Mouse (Mus musculus) testis, adult 2 months (tissue): ENCODE measurements around the gene Xylt1. TPM values are rescaled to one million over a fixed set of nuclear protein-coding genes. Genes with fewer than 3 reads are reported as not detected.

Experiments
- H3K27ac ChIP-seq: fragments of 200-500 bp; 2 replicates; pipeline ENCODE4 v1.5.1; 2012; ENCODE audit warnings: low read depth, low read length; ENCODE audit not compliant: control insufficient read depth, insufficient read depth
- H3K27me3 ChIP-seq: fragments of 200-500 bp; 2 replicates; pipeline ENCODE4 v1.6.1; 2012; ENCODE audit warnings: mild to moderate bottlenecking, low read length, moderate library complexity; ENCODE audit not compliant: control insufficient read depth, insufficient read depth
- H3K36me3 ChIP-seq: fragments of 200-500 bp; 2 replicates; pipeline ENCODE4 v1.6.1; 2012; ENCODE audit warnings: mild to moderate bottlenecking, low read length; ENCODE audit not compliant: control insufficient read depth, insufficient read depth
- H3K4me1 ChIP-seq: fragments of 200-500 bp; 2 replicates; pipeline ENCODE4 v1.6.1; 2012; ENCODE audit warnings: low read length; ENCODE audit not compliant: control insufficient read depth, insufficient read depth
- H3K4me3 ChIP-seq: fragments of 200-500 bp; 2 replicates; pipeline ENCODE4 v1.5.1; 2012; ENCODE audit warnings: low read depth, mild to moderate bottlenecking, low read length, moderate library complexity, mixed read lengths; ENCODE audit not compliant: control insufficient read depth
- CTCF ChIP-seq: fragments of 200-500 bp; IDR thresholded peaks from 2 replicates; pipeline ENCODE4 v1.5.1; 2012; ENCODE audit warnings: low read depth, mild to moderate bottlenecking, inconsistent platforms, low read length, moderate library complexity; ENCODE audit not compliant: control insufficient read depth, insufficient read depth, insufficient replicate concordance
- POLR2A ChIP-seq: fragments of 200-500 bp; IDR thresholded peaks from 2 replicates; pipeline ENCODE4 v1.6.1; 2012; ENCODE audit warnings: low read depth, mild to moderate bottlenecking, inconsistent platforms, low read length, moderate library complexity; ENCODE audit not compliant: control insufficient read depth
- polyA plus RNA-seq: library from polyadenylated mRNA; depleted of rRNA; stranded (reverse); fragments of >200 nt; gene quantifications from 2 replicates; pipeline ENCODE4 v1.2.3, GENCODE M21; 2012

Gene Xylt1
- polyA plus RNA-seq, 1 experiment, result 0.79 TPM

- H3K27ac ChIP-seq, result no peak overlapping the region
- H3K4me3 ChIP-seq, result no peak overlapping the region
- no peaks in the 10 kb centered on the region for H3K4me1 ChIP-seq
- TF ChIP-seq POLR2A (no peak), CTCF (peak; percentile 34; the same call in 1 of the 2 replicates)
- H3K36me3 ChIP-seq, result no peaks in the 10 kb centered on the region
- no peaks in the 10 kb centered on the region for H3K27me3 ChIP-seq
Observed at GRCm38 (mm10) chr7:117695612-117696011, 314.8 kb downstream of the Xylt1 start.

GRCm38 (mm10) chr7:117697681-117698080 lies 316.9 kb downstream of the Xylt1 start:
- H3K27me3 ChIP-seq, result no peaks in the 10 kb centered on the region
- no peak overlapping the region for H3K4me3 ChIP-seq
- no peak overlapping the region for H3K27ac ChIP-seq
- H3K4me1 ChIP-seq, result no peaks in the 10 kb centered on the region
- no peaks in the 10 kb centered on the region for H3K36me3 ChIP-seq
- no peak for TF ChIP-seq CTCF
- no peak for TF ChIP-seq POLR2A

GRCm38 (mm10) chr7:117698551-117699114 lies 317.9 kb downstream of the Xylt1 start:
- Histone ChIP-seq H3K27me3 (no peaks in the 10 kb centered on the region), H3K36me3 (no peaks in the 10 kb centered on the region), H3K4me1 (no peaks in the 10 kb centered on the region), H3K27ac (no peak overlapping the region), H3K4me3 (no peak overlapping the region)
- no peak for TF ChIP-seq CTCF
- TF ChIP-seq POLR2A, result no peak

- no peaks in the 10 kb centered on the region for H3K4me1 ChIP-seq
- H3K27ac ChIP-seq, result no peak overlapping the region
- H3K36me3 ChIP-seq, result no peaks in the 10 kb centered on the region
- H3K27me3 ChIP-seq, result no peaks in the 10 kb centered on the region
- no peak for TF ChIP-seq CTCF
- TF ChIP-seq POLR2A, result no peak
- peak overlapping the region; percentile 11; the same call in 1 of the 2 replicates for H3K4me3 ChIP-seq
Observed at GRCm38 (mm10) chr7:117699343-117699985, 318.7 kb downstream of the Xylt1 start.

GRCm38 (mm10) chr7:117700066-117700465 lies 319.3 kb downstream of the Xylt1 start:
- Histone ChIP-seq H3K4me1 (no peaks in the 10 kb centered on the region), H3K27ac (no peak overlapping the region), H3K36me3 (no peaks in the 10 kb centered on the region), H3K4me3 (no peak overlapping the region), H3K27me3 (no peaks in the 10 kb centered on the region)
- TF ChIP-seq CTCF (no peak), POLR2A (no peak)

- TF ChIP-seq POLR2A, result no peak
- TF ChIP-seq CTCF, result no peak
- Histone ChIP-seq H3K4me1 (no peaks in the 10 kb centered on the region), H3K27me3 (no peaks in the 10 kb centered on the region), H3K4me3 (no peak overlapping the region), H3K36me3 (no peaks in the 10 kb centered on the region), H3K27ac (no peak overlapping the region)
Observed at GRCm38 (mm10) chr7:117709901-117710607, 329.3 kb downstream of the Xylt1 start.

- H3K27ac ChIP-seq, result no peak overlapping the region
- TF ChIP-seq POLR2A, result no peak
- no peak for TF ChIP-seq CTCF
- H3K4me3 ChIP-seq, result no peak overlapping the region
- no peaks in the 10 kb centered on the region for H3K4me1 ChIP-seq
- no peaks in the 10 kb centered on the region for H3K27me3 ChIP-seq
- no peaks in the 10 kb centered on the region for H3K36me3 ChIP-seq
Observed at GRCm38 (mm10) chr7:117716876-117717408, 336.2 kb downstream of the Xylt1 start.
